Mouse (Mus musculus) CH12F3 (cell line): ENCODE measurements around the gene Tjap1.

Experiments
- in situ Hi-C: fragments of 300-500 bp; cut with MboI; formaldehyde crosslinking; loops from 2 replicates; pipeline ENCODE4 v1.14.3; 2020; ENCODE audit warnings: low sequenced_read_pairs

Gene Tjap1

DNA sequence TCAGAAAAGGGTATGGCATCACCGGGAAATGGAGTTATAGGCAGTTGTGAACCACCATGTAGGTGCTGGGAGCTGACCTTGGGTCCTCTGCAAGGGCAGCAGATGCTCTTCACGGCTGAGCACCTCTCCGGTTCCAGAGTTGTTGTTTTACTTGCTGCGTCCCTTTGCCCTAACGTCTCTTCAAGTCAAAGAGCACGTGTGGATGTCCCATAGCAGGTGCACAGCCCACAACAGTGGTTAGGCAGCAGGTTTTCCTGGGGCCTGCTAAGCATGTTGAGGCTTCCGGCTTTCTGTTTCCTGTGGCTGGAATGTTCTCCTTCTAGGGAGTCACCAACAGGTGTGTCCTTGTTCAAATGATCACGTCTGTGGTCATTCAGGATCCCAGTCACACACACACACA lies 1.1 kb upstream of the Tjap1 start:
- in situ Hi-C loops: no loop called here

- in situ Hi-C loops: no loop called here
Measured at GRCm38 (mm10) chr17:46283140-46283539, 314 bp upstream of the Tjap1 start.

DNA sequence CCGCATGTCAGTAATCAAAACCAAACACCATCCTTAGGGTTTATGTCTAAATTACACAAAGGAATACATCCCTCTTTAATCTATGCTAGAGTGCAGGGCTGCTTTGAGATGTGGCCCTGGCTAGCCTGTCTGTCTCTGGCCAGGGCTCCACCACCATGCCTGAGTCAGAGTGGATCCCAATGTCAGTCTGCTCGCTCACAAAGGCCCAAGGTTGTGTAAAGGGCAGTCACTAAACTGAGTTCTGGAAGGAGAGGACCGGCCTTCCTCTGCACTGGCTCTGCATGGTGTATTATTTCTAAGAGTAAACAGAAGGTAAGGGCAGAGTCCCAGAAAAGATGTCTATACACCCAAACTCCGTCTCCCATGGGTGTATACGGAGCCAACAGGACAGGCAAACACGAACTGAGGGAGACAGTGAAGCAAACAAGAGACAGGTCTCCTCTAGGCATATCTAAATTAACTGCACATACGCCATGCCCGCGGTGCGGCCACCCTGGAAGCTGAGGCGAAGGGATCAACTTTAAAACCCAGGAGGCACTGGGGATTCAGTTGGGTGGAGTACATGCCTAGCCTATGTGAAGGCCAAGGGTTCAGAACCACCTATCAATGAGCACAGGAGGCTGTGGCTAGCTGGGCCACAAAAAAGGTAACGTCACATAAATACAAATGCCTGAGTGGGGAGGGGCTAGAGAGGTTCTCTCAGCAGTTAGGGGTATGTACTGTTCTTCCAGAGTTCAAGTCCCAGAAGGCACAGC lies 4.6 kb downstream of the Tjap1 start:
- in situ Hi-C loops: no loop called here

DNA sequence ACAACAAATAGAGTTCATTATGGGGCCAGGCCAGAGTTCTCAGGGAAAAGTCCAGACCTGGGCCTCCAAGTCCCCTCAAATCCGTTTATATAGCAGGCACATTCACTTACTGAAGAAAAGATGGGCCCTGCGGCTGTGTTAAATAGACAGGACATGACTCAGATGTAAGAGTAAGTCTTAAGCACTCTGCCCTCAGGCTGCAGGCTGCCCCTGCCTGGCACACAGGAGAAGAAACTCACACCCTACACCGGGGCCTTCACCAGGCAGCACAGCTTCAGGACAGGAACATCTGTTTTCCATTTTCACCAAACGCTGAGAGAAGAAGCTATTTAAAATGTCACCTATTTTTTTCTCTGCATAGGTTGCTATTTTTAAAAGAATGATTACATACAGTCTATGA lies 5.2 kb downstream of the Tjap1 start:
- in situ Hi-C loops: no loop called here

DNA sequence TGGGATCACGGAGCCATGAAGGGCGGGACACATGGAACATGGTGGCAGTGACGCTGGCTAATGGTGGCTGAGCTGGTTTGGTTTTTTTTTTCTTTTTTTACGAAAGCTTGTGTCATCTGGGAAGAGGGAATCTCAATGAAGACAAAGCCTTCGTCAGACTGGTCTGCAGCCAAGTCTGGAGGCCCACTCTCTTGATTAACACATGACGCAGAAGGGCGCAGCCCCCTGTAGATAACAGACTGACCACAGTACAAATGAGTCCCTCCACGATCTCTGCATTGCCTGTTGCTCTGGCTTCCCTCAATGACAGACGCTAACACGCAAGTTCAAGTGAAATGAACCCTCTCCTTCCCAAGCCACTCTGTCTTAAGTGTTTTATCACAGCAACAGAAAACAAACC lies 7.3 kb downstream of the Tjap1 start:
- in situ Hi-C loops: no loop called here

DNA sequence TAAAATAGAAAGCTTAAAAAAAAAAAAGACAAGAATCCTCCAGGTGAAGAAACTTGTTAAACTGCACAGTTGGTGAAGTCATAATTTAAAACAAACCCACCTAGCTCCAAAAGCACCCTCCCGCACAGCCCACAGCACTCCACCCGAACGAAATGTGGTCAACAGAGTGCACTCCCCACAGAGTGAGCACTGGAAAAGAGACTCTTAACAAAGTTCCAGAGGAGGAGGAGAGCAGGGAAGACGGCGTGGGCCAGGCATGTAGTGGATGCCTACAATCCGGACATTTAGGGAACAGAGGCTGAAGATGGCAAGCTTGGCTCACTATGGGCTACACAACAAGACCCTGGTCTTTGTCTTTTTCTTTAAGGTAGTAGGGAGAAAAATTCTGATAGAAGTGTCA lies 7.8 kb downstream of the Tjap1 start:
- in situ Hi-C loops: no loop called here

DNA sequence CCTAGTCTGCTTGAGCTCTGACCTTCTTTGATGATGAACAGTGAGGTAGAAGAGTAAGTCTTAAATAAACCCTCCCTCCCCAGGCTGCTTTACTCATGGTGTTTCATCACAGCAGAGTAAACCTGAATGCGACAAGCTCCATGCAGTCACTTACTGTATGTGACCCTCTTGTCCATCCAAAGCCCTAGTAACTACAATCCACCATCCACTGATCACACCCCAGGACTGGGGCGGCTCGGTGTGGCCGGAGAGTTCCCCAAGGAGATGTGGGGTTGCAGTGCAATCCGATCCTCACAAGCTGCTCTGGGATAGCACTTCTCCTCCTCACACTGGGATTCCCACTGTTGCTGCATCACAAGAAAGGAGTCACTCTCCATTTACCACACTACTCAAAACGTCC lies 8.4 kb downstream of the Tjap1 start:
- in situ Hi-C loops: no loop called here

- in situ Hi-C loops: no loop called here
Measured at GRCm38 (mm10) chr17:46273803-46274236, 9.0 kb downstream of the Tjap1 start.

DNA sequence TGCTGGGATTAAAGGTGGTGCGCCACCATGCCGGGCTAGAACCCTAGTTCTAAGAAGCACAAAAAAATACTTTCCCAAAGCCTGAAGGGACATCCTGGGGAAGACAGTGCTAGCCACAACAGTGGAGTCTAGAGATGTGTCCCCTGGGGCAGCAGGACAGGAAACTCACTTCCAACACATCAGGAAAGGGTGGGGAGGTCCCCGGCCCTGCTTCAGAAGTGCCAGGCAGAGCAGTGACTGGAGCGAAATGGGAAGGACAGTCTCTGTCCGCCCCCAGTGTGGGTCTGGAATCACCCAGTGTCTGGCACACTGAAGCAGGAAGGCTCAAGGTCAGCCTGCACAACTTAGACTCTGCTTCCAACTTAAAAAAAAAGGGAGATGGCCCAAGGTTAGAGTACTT lies 10.2 kb downstream of the Tjap1 start:
- in situ Hi-C loops: no loop called here

GRCm38 (mm10) chr17:46272058-46272457 lies 10.8 kb downstream of the Tjap1 start:
- in situ Hi-C loops: no loop called here

DNA sequence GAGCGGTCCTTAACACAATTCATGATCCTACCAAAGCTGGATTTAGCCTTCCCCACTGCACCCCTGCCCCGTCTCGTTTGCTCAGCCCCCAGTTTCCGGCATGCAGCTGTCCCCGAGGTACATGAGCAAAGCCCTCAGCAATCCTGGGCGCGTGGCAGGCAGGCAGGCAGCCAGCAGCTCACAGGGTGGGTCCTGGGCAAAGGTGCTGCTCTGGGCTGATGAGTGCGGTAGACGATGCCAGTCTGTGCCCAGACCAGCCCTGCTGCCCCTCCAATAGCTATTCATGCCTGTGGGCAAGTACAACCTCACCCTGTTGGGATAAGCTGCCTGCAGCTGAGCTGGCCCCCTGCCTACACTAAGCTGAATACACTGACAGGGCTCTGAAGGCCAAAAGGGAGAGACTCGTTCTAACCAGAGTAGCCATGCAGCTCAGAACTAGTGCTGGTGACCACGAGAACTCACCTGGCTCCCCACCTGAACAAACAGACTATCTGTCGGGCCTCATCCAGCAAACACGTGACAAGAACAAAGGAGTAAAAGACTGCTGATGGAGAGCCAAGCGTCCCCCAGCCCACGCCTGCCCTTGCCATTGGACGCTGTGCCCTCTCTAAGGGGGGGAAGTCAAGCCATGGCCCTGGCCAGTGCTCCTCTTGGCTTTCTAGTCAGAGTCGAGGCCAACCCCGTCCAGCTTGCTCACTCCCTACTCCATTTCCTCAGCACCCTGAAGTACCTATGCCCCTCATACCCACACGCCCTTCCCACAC lies 12.9 kb downstream of the Tjap1 start:
- in situ Hi-C loops: loop anchor here (10.0 kb wide), 2 partner anchors 125 to 235 kb away; no protein-coding TSS in a partner anchor

GRCm38 (mm10) chr17:46268026-46268720 lies 14.7 kb downstream of the Tjap1 start:
- in situ Hi-C loops: loop anchor here (10.0 kb wide), 2 partner anchors 127 to 237 kb away; no protein-coding TSS in a partner anchor

- in situ Hi-C loops: loop anchor here (10.0 kb wide), 2 partner anchors 127 to 237 kb away; no protein-coding TSS in a partner anchor
Measured at GRCm38 (mm10) chr17:46267511-46267910, 15.3 kb downstream of the Tjap1 start.

DNA sequence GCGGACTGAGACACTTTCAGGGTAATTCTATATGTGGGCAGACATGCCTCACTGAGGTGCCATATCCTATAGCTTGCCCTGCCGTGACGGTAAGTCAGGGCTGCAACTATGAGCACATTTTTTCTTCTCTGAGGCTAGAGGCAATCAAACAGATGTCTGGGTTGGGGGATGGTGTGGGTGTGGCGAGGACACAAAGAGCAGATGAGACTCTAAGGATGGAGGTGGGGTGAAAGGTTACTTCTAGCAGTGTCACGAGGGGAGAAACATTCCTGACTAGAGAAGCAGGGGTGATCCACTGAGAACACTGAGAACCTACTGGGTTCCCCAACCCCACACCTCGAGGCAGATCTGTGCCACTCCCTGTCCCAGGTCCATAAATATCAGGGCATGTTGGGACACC lies 15.8 kb downstream of the Tjap1 start:
- in situ Hi-C loops: loop anchor here (10.0 kb wide), 2 partner anchors 128 to 238 kb away; no protein-coding TSS in a partner anchor

DNA sequence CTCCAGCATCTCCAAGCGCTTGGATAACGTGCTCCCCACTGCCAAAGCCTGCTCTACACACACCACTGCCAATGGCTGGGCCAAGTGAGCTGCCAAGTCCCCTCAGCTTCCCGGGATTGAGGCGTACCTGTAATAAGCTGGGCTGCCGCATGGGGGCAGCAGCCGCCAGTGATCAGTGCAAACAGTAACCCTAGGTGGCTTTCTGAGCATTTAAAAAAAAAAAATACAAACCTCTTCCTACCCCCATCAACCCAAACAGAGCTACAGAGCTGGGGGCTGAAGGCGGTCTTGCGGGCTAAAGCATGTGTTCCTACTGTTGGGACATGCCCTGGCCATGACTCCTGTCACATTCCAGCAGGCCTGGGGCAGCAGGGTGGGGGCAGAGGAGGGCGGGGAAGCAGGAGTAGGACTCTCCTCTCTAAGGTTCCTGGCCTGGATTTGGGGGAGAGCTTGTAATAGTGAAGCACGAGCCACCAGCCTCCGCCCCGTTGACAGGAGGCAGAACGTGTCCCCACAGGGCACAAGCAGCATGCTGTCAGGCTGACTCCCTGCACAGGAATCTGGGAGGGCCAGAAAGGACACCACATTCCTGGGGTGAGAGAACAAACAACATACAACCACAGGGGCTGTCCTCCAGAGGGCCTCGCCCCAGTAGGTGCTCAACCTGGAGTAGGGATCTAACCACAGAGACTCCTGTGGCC lies 16.8 kb downstream of the Tjap1 start:
- in situ Hi-C loops: loop anchor here (10.0 kb wide), 2 partner anchors 129 to 239 kb away; no protein-coding TSS in a partner anchor

- in situ Hi-C loops: loop anchor here (10.0 kb wide), 2 partner anchors 129 to 239 kb away; no protein-coding TSS in a partner anchor
Measured at GRCm38 (mm10) chr17:46265502-46265901, 17.3 kb downstream of the Tjap1 start.

DNA sequence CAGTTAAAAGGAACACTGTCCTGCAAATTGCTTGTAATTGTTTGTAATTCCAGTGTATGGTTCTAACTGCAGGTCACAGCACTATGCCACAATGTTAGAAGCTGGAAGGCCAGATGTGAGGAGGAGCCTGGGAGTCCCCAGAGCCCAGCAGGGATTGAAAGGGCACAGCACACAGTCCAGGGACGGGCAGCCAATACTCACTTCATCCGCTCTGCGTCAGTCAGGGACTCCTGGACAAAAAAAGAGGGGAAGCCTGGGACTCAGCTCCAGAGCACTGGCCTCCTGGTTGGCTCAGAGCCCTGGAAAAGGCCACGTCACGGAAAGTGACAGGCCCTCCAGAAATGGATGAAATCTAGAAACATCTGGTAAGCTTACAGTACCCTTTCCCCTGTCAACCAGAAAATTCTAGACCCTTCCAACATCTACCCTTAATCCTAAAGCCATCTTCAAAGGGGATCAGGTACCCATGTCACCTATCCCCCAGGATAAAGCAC lies 20.6 kb downstream of the Tjap1 start:
- in situ Hi-C loops: loop anchor here (10.0 kb wide), 2 partner anchors 133 to 243 kb away; no protein-coding TSS in a partner anchor

- in situ Hi-C loops: loop anchor here (10.0 kb wide), 2 partner anchors 135 to 245 kb away; no protein-coding TSS in a partner anchor
Measured at GRCm38 (mm10) chr17:46259675-46260074, 23.2 kb downstream of the Tjap1 start.

- in situ Hi-C loops: no loop called here
Measured at GRCm38 (mm10) chr17:46258279-46259053, 24.4 kb downstream of the Tjap1 start.
